Mouse (Mus musculus) erythroblast, embryonic 14.5 days (primary cell): ENCODE data around the gene Sync.

Experiments
- GATA1 ChIP-seq: IDR thresholded peaks from 2 replicates; pipeline ENCODE4 v1.6.1; 2012; ENCODE audit warnings: low read length, inconsistent platforms, mixed read lengths
- TAL1 ChIP-seq: IDR thresholded peaks from 3 replicates; pipeline ENCODE4 v1.6.1; 2012; ENCODE audit warnings: low read length, inconsistent platforms, mixed read lengths

- TF ChIP-seq GATA1 (no peak), TAL1 (no peak)
Observed at GRCm38 (mm10) chr4:129303401-129303800, 16.0 kb downstream of the Sync start.
